Mouse (Mus musculus) embryonic stem cell, embryonic (primary cell): Measurements from ENCODE around the gene Uba1y.
"Not testable (repeated sequence)": the region's sequence is repeated elsewhere in the genome, so short reads cannot be mapped to it uniquely, and the experiment has no call there.

Source experiments
- CTCF ChIA-PET, 4 experiments: fragments of 300-600 bp in 2 of 4; fragments of 350-600 bp in 2 of 4; sonication (Branson Sonifier 250); formaldehyde crosslinking; loops; one replicate each; lab custom pipeline; 2022; ENCODE audit warnings: inconsistent platforms in 2 of 4; lab: Charles Lee
- POLR2A ChIA-PET, 4 experiments: fragments of 300-600 bp in 2 of 4; fragments of 350-600 bp in 2 of 4; sonication (Branson Sonifier 250); formaldehyde crosslinking; loops; one replicate each; lab custom pipeline; 2022; ENCODE audit warnings: antibody characterized with exemption in 4 of 4, inconsistent platforms in 1 of 4; lab: Charles Lee

The Uba1y gene

GRCm38 (mm10) chrY:818396-818795 lies at the start of gene Uba1y:
Gene Uba1y (plus strand): TSS chrY:818649.
- ChIA-PET POLR2A (no interaction called here), CTCF (no interaction called here)

- CTCF ChIA-PET, POLR2A ChIA-PET: not testable (repeated sequence)
Measured at GRCm38 (mm10) chrY:797309-797708, 21.1 kb upstream of the Uba1y start, which contains the start of gene Zfy1. Gene Zfy1 (minus strand): TSS chrY:797409.

GRCm38 (mm10) chrY:808991-809661 lies 9.3 kb upstream of the Uba1y start:
- ChIA-PET POLR2A (no interaction called here), CTCF (no interaction called here)

GRCm38 (mm10) chrY:872404-872803 lies 54.0 kb downstream of the Uba1y start:
- CTCF ChIA-PET = interaction anchor here in 1 of 4 experiments (0.8 kb wide), 1 partner anchor 349 kb away, joined by 3 read pairs; no protein-coding TSS in a partner anchor
- POLR2A ChIA-PET = no interaction called here

- ChIA-PET POLR2A (interaction anchor here in 1 of 4 experiments (1.0 kb wide), 1 partner anchor 9 kb away, joined by 3 read pairs; no protein-coding TSS in a partner anchor), CTCF (interaction anchor here in 1 of 4 experiments (0.8 kb wide), 1 partner anchor 348 kb away, joined by 3 read pairs; no protein-coding TSS in a partner anchor)
Measured at GRCm38 (mm10) chrY:872855-873549, 54.6 kb downstream of the Uba1y start.
